Mouse (Mus musculus) fibroblast of lung, adult 2 months (primary cell): ENCODE results near the gene Mipep.

Source experiments
- DNase-seq: peaks from one replicate; pipeline ENCODE4 v3.0.0-alpha.2; 2011; ENCODE audit warnings: low read depth

Gene Mipep

GRCm38 (mm10) chr14:60802026-60802425 lies 17.7 kb downstream of the Mipep start:
- no peak for DNase-seq

- DNase-seq, result no peak
These were observed 20.6 kb downstream of the Mipep start for GRCm38 (mm10) chr14:60804978-60805377.

- DNase-seq, result no peak
These were observed 21.5 kb downstream of the Mipep start for GRCm38 (mm10) chr14:60805871-60806270.

GRCm38 (mm10) chr14:60806891-60807344 lies 22.5 kb downstream of the Mipep start:
- no peak for DNase-seq

- no peak for DNase-seq
These were observed 25.5 kb downstream of the Mipep start for GRCm38 (mm10) chr14:60809881-60810280.

GRCm38 (mm10) chr14:60811547-60811946 lies 27.2 kb downstream of the Mipep start:
- DNase-seq, result no peak

GRCm38 (mm10) chr14:60815098-60815497 lies 30.7 kb downstream of the Mipep start:
- no peak for DNase-seq

- no peak for DNase-seq
These were observed 33.7 kb downstream of the Mipep start for GRCm38 (mm10) chr14:60818045-60818444.

GRCm38 (mm10) chr14:60830096-60830495 lies 45.7 kb downstream of the Mipep start:
- DNase-seq, result no peak

- DNase-seq, result no peak
These were observed 52.3 kb downstream of the Mipep start for GRCm38 (mm10) chr14:60836709-60837108.

- DNase-seq, result no peak
These were observed 55.3 kb downstream of the Mipep start for GRCm38 (mm10) chr14:60839654-60840053.

GRCm38 (mm10) chr14:60841977-60842659 lies 57.7 kb downstream of the Mipep start:
- no peak for DNase-seq

GRCm38 (mm10) chr14:60843596-60843995 lies 59.2 kb downstream of the Mipep start:
- no peak for DNase-seq

- DNase-seq, result no peak
These were observed 61.1 kb downstream of the Mipep start for GRCm38 (mm10) chr14:60845261-60846045.

- DNase-seq, result no peak
These were observed 61.8 kb downstream of the Mipep start for GRCm38 (mm10) chr14:60846174-60846573.

GRCm38 (mm10) chr14:60848194-60848593 lies 63.8 kb downstream of the Mipep start:
- no peak for DNase-seq

GRCm38 (mm10) chr14:60850101-60850500 lies 65.7 kb downstream of the Mipep start:
- no peak for DNase-seq

GRCm38 (mm10) chr14:60851632-60852031 lies 67.3 kb downstream of the Mipep start:
- no peak for DNase-seq

- DNase-seq, result no peak
These were observed 72.0 kb downstream of the Mipep start for GRCm38 (mm10) chr14:60856199-60856912.

- DNase-seq, result no peak
These were observed 72.5 kb downstream of the Mipep start for GRCm38 (mm10) chr14:60856913-60857300.

GRCm38 (mm10) chr14:60863396-60863795 lies 79.0 kb downstream of the Mipep start:
- DNase-seq, result no peak

GRCm38 (mm10) chr14:60866399-60866798 lies 82.0 kb downstream of the Mipep start:
- no peak for DNase-seq

GRCm38 (mm10) chr14:60868325-60868724 lies 84.0 kb downstream of the Mipep start:
- DNase-seq, result no peak
